Mouse (Mus musculus) limb, embryonic 14.5 days (tissue): ENCODE measurements around the gene Bbs12. TPM values are rescaled to one million over a fixed set of nuclear protein-coding genes. Genes with fewer than 3 reads are reported as not detected.

Experiments
- ATAC-seq: fragments of 200-750 bp; cut with Nextera tagmentation; 2 replicates; pipeline ENCODE4 v1.8.0; 2017; ENCODE audit warnings: low read depth, moderate number of reproducible peaks, moderate TSS enrichment; ENCODE audit not compliant: low FRiP score
- DNase-seq: peaks from one replicate; pipeline ENCODE4 v3.0.0-alpha.2; 2015; ENCODE audit warnings: low spot score
- H3K27ac ChIP-seq: fragments of 300-500 bp; sonication (generic); replicated peaks from 2 replicates; pipeline ENCODE4 v1.5.1; 2014; ENCODE audit warnings: low read depth, mild to moderate bottlenecking, low read length, moderate library complexity, mixed read lengths
- H3K27me3 ChIP-seq: fragments of 300-500 bp; sonication (generic); 2 replicates; pipeline ENCODE4 v1.6.1; 2014; ENCODE audit warnings: low read length, mixed read lengths; ENCODE audit not compliant: control insufficient read depth, insufficient read depth
- H3K36me3 ChIP-seq: fragments of 300-500 bp; sonication (generic); 2 replicates; pipeline ENCODE4 v1.6.1; 2014; ENCODE audit warnings: mild to moderate bottlenecking, low read length, moderate library complexity, mixed read lengths; ENCODE audit not compliant: control insufficient read depth, insufficient read depth
- H3K4me1 ChIP-seq: fragments of 300-500 bp; sonication (generic); 2 replicates; pipeline ENCODE4 v1.6.1; 2014; ENCODE audit warnings: antibody characterized with exemption, low read length, mixed read lengths; ENCODE audit not compliant: control insufficient read depth, insufficient read depth
- H3K4me2 ChIP-seq: fragments of 300-500 bp; sonication (generic); replicated peaks from 2 replicates; pipeline ENCODE4 v1.6.1; 2014; ENCODE audit warnings: low read depth, mild to moderate bottlenecking, low read length, moderate library complexity; ENCODE audit not compliant: severe bottlenecking
- H3K4me3 ChIP-seq: fragments of 300-500 bp; sonication (generic); replicated peaks from 2 replicates; pipeline ENCODE4 v1.5.1; 2014; ENCODE audit warnings: low read length
- H3K9ac ChIP-seq: fragments of 300-500 bp; sonication (generic); 2 replicates; pipeline ENCODE4 v1.6.1; 2014; ENCODE audit warnings: mild to moderate bottlenecking, low read depth, low read length, moderate library complexity; ENCODE audit not compliant: severe bottlenecking
- H3K9me3 ChIP-seq: fragments of 300-500 bp; sonication (generic); 2 replicates; pipeline ENCODE4 v1.6.1; 2016; ENCODE audit warnings: low read length; ENCODE audit not compliant: control insufficient read depth
- POLR2A ChIP-seq: fragments of 200-500 bp; IDR thresholded peaks from 2 replicates; pipeline ENCODE4 v1.8.0; 2012; ENCODE audit warnings: inconsistent platforms, mild to moderate bottlenecking, moderate library complexity, borderline replicate concordance; ENCODE audit not compliant: insufficient read depth, insufficient read length; ENCODE audit errors: extremely low read depth
- WGBS: fragments of 180-500 bp; shearing (Covaris S2); extraction: QIAGEN DNeasy Blood & Tissue Kit; methylation state at CpG from one replicate; pipeline ENCODE4 v1.1.7; 2014; 5-methylcytosine and 5-hydroxymethylcytosine counted together
- polyA plus RNA-seq, 2 experiments: library from polyadenylated mRNA; depleted of rRNA in 1 of 2; stranded (reverse) in 1 of 2; unstranded in 1 of 2; fragments of >200 nt; fragmentation: Nextera tagmentation in 1 of 2; extraction: Ambion mirVana in 1 of 2; gene quantifications; 2 replicates each; pipeline versions ENCODE4 v1.2.1 to v1.2.3; 2012 to 2014

Bbs12 gene
- polyA plus RNA-seq, 2 experiments: 7.4 to 7.8 TPM

- Histone ChIP-seq H3K9ac (no peak overlapping the region), H3K4me1 (no peaks in the 10 kb centered on the region), H3K36me3 (no peaks in the 10 kb centered on the region), H3K9me3 (no peaks in the 10 kb centered on the region), H3K4me2 (no peak overlapping the region), H3K4me3 (no peak overlapping the region), H3K27ac (no peak overlapping the region), H3K27me3 (no peaks in the 10 kb centered on the region)
- ATAC-seq (no peak), DNase-seq (no peak)
- no peak for TF ChIP-seq POLR2A
- 68% methylated on average over 7 of the region's 7 CpGs for WGBS
Observed at GRCm38 (mm10) chr3:37290881-37291541, 21.3 kb upstream of the Bbs12 start.

- no peak overlapping the region for H3K9ac ChIP-seq
Observed at GRCm38 (mm10) chr3:37291929-37292328, 20.4 kb upstream of the Bbs12 start.

GRCm38 (mm10) chr3:37292654-37293053, 19.7 kb upstream of the Bbs12 start:
- H3K4me2 ChIP-seq: no peak overlapping the region
- no peak overlapping the region for H3K9ac ChIP-seq
- H3K4me3 ChIP-seq: no peak overlapping the region
- no peak for TF ChIP-seq POLR2A
- H3K9me3 ChIP-seq: no peaks in the 10 kb centered on the region
- ATAC-seq (no peak), DNase-seq (no peak)
- no peaks in the 10 kb centered on the region for H3K4me1 ChIP-seq
- H3K36me3 ChIP-seq: no peaks in the 10 kb centered on the region
- 57% methylated on average over 2 of the region's 2 CpGs for WGBS
- H3K27ac ChIP-seq: no peak overlapping the region
- no peaks in the 10 kb centered on the region for H3K27me3 ChIP-seq

More at GRCm38 (mm10) chr3:37291929-37292328, 20.4 kb upstream of the Bbs12 start:
- 63% methylated on average over 2 of the region's 2 CpGs for WGBS
- Histone ChIP-seq H3K27me3 (no peaks in the 10 kb centered on the region), H3K9me3 (no peaks in the 10 kb centered on the region), H3K4me2 (no peak overlapping the region), H3K4me3 (no peak overlapping the region), H3K36me3 (no peaks in the 10 kb centered on the region), H3K27ac (no peak overlapping the region), H3K4me1 (no peaks in the 10 kb centered on the region)
- no peak for TF ChIP-seq POLR2A
- ATAC-seq (no peak), DNase-seq (no peak)

GRCm38 (mm10) chr3:37299470-37299869, 12.9 kb upstream of the Bbs12 start:
- DNase-seq (no peak), ATAC-seq (no peak)
- no peak overlapping the region for H3K9ac ChIP-seq
- H3K4me1 ChIP-seq: no peaks in the 10 kb centered on the region
- no peaks in the 10 kb centered on the region for H3K9me3 ChIP-seq
- 76% methylated on average over 3 of the region's 3 CpGs for WGBS
- no peaks in the 10 kb centered on the region for H3K36me3 ChIP-seq
- no peak overlapping the region for H3K4me3 ChIP-seq
- H3K27ac ChIP-seq: no peak overlapping the region
- no peak overlapping the region for H3K4me2 ChIP-seq
- H3K27me3 ChIP-seq: no peaks in the 10 kb centered on the region
- TF ChIP-seq POLR2A: no peak

- Histone ChIP-seq H3K4me2 (no peak overlapping the region), H3K4me3 (no peak overlapping the region), H3K9me3 (no peaks in the 10 kb centered on the region), H3K4me1 (no peaks in the 10 kb centered on the region), H3K27me3 (no peaks in the 10 kb centered on the region), H3K27ac (no peak overlapping the region), H3K36me3 (no peaks in the 10 kb centered on the region), H3K9ac (no peak overlapping the region)
- no peak for TF ChIP-seq POLR2A
- WGBS: 39% methylated on average over 12 of the region's 12 CpGs
- peak; percentile 55 for DNase-seq
- ATAC-seq: no peak
Observed at GRCm38 (mm10) chr3:37302685-37303084, 9.7 kb upstream of the Bbs12 start.
